ENCODE assay signal across 16 mouse cellular contexts in genomic region chr3:70321161-70321657, GRCm38 (mm10).
"Had no signal": no experiment of that assay in that cellular context is flagged by ENCODE, and none has a peak within 500 bp of the region (broad histone marks: within the 10 kb centered on the region; RNA-seq: fewer than 3 reads in every experiment).

No protein-coding gene starts in this region.

- H3K9ac ChIP-seq: neural tube, embryonic 13.5 days; neural tube, embryonic 15.5 days; stomach, embryonic 15.5 days had no signal

- H3K36me3 ChIP-seq: neural tube, embryonic 13.5 days; neural tube, embryonic 15.5 days; stomach, embryonic 15.5 days had no signal

- H3K27ac ChIP-seq: neural tube, embryonic 13.5 days; neural tube, embryonic 15.5 days; stomach, embryonic 15.5 days; stomach, postnatal 0 days had no signal

- H3K4me3 ChIP-seq: neural tube, embryonic 13.5 days; neural tube, embryonic 15.5 days; stomach, embryonic 15.5 days had no signal

- H3K4me1 ChIP-seq: neural tube, embryonic 13.5 days; neural tube, embryonic 15.5 days; stomach, embryonic 15.5 days had no signal

- H3K4me2 ChIP-seq: neural tube, embryonic 13.5 days; neural tube, embryonic 15.5 days; stomach, embryonic 15.5 days had no signal

- H3K9me3 ChIP-seq: neural tube, embryonic 13.5 days; neural tube, embryonic 15.5 days; stomach, embryonic 15.5 days had no signal

- DNase-seq: retina, postnatal 1 day; right cerebral cortex, adult 18-20 months; right cerebral cortex, postnatal 14 days; right cerebral cortex, postnatal 25 days; right cerebral cortex, postnatal 4 days; spleen, adult 18-20 months; thymus, adult 18-20 months; thymus, adult 2 months; thymus, postnatal 14 days; thymus, postnatal 25 days; thymus, postnatal 36 days; thymus, postnatal 4 days had no signal

- H3K27me3 ChIP-seq: neural tube, embryonic 13.5 days; neural tube, embryonic 15.5 days; stomach, embryonic 15.5 days had no signal
